Mouse (Mus musculus) MEL (cell line): ENCODE data around the gene Cyb5d1.

Experiments used
- CHD1 ChIP-seq: IDR thresholded peaks from 2 replicates; pipeline ENCODE4 v1.6.1; 2012; ENCODE audit warnings: low read depth, mild to moderate bottlenecking, inconsistent platforms, low read length, improper control_type of control experiment
- EP300 ChIP-seq, 2 experiments: IDR thresholded peaks; 2 replicates each; pipeline ENCODE4 v1.6.1; 2011; ENCODE audit warnings: improper control_type of control experiment in 2 of 2, low read length in 2 of 2, low read depth in 1 of 2, mild to moderate bottlenecking in 1 of 2
- GATA1 ChIP-seq: IDR thresholded peaks from 2 replicates; pipeline ENCODE4 v1.6.1; 2011; ENCODE audit warnings: low read depth, low read length, improper control_type of control experiment
- MAZ ChIP-seq: IDR thresholded peaks from 2 replicates; pipeline ENCODE4 v1.6.1; 2012; ENCODE audit warnings: low read depth, mild to moderate bottlenecking, inconsistent platforms, low read length, improper control_type of control experiment
- MEF2A ChIP-seq: IDR thresholded peaks from 2 replicates; pipeline ENCODE4 v1.6.1; 2014; ENCODE audit warnings: low read depth, mild to moderate bottlenecking, inconsistent platforms, low read length, improper control_type of control experiment; ENCODE audit not compliant: poor library complexity, insufficient replicate concordance, severe bottlenecking; ENCODE audit errors: extremely low read depth
- POLR2A ChIP-seq, 2 experiments: IDR thresholded peaks; 2 replicates each; pipeline ENCODE4 v1.6.1; 2011 to 2012; ENCODE audit warnings: low read length in 2 of 2, mild to moderate bottlenecking in 2 of 2, control low read depth in 1 of 2, improper control_type of control experiment in 1 of 2, low read depth in 1 of 2, moderate library complexity in 1 of 2; ENCODE audit not compliant: control insufficient read depth in 1 of 2, insufficient read depth in 1 of 2, poor library complexity in 1 of 2

- TF ChIP-seq POLR2A (IDR thresholded peaks at IDR 0.05; ENCODE audit: control insufficient read depth in 1 of 2, insufficient read depth in 1 of 2, low read depth in 1 of 2, low read length in 2 of 2, poor library complexity in 1 of 2) (0 out of 4 replicates have a peak, but pooled peaks of 1 of the 2 experiments have one; percentile 11), MEF2A (no peak), GATA1 (no peak), MAZ (no peak), EP300 (IDR thresholded peaks at IDR 0.05; ENCODE audit: low read depth in 1 of 2, low read length in 2 of 2) (no peak), CHD1 (no peak)
These were observed 8.5 kb upstream of the Cyb5d1 start for GRCm38 (mm10) chr11:69403691-69404594.
